Mouse (Mus musculus) brain, adult 10 weeks (tissue): ENCODE measurements around the gene Trim50. TPM values are rescaled to one million over a fixed set of nuclear protein-coding genes. Genes with fewer than 3 reads are reported as not detected.

Experiments used
- polyA plus RNA-seq: library from polyadenylated mRNA; stranded (reverse); fragments of 350-450 nt; fragmentation: Illumina TruSeq; extraction: RNeasy Lipid Tissue Mini Kit (QIAGEN cat#74804); gene quantifications from one replicate; pipeline ENCODE4 v1.2.3, GENCODE M21; 2015; ENCODE audit warnings: low read depth, low replicate concordance

Gene Trim50
- polyA plus RNA-seq = not detected

DNA sequence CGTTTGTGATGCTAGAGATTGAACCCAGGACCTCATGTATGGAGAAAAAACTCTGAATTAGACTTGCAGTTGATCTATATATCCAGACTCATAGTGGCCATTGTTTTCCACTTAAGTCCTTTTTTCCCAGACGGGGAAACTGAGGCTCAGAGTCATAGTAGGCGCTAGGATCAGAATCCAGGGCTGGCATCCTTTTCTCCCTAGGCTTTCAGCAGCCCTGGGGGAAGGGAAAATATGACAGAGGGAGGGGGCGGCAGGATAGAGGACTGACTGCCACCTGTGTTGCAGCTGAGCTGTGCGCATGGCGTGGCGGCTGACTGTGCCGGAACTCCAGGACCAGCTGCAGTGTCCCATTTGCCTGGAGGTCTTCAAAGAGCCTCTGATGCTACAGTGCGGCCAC, at the start of gene Trim50:
Gene Trim50 (plus strand): TSS at position 301 of the 400 bp plus-strand sequence.

DNA sequence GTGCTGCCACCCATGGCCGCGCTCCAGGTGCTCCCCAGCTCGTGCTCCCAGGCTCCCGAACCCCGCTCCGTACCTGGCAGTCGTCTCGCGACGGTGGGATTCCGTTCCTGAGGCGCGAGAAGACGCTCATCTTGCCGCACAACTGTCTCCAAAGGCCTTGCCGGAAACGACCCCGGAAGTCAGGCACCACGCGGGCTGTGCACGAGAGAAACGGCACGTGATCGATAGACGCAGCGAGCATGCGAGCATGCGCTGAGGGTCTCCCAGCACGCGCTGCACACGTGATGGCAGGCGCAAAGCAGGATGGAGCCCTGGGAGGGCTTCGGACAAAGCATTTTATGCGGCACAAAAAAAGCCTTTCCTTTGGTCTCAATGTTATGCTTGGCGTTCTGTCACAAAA, 3.2 kb upstream of the Trim50 start, which contains the start of gene Fkbp6:
Gene Fkbp6 (minus strand): TSS at position 183 of the 400 bp plus-strand sequence.

DNA sequence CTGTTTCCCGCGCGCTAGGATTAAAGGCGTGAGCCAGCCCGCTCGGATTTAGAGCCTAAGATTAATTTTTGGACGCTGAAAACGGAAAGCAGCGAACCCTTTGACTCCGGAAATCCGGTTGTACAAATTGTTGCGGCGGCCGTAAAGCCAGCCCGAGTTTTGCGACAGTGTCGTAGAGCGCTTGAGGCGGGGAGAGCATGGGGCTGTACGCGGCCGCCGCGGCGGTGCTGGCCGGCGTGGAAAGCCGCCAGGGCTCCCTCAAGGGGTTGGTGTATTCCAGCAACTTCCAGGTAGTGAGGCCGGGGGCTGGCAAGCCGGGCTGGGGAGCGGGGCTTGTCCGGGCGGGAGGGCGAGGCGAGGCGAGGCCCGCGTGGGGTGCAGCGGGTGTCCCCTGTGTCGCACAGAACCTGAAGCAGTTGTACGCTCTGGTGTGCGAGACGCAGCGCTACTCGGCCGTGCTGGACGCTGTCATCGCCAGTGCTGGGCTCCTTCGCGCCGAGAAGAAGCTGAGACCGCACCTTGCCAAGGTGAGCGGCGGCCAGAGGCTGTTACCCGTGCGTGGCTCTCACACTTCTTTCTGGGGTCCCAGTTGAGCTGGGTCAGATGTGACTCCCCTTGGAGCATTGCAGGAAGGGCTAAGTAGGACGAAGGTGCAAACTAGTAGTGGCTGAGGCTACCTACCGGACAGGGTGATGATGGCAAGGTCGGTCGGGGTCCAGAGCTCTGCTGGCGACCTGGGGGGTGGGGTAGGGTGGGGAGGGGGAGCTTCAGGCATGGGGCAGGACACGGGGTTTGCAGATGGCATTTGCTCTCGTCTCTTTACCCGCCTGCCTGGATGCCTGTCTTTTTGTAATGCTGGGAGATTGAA, 16.9 kb downstream of the Trim50 start, which contains the start of gene Nsun5:
Gene Nsun5 (plus strand): TSS at position 167 of the 868 bp plus-strand sequence.

DNA sequence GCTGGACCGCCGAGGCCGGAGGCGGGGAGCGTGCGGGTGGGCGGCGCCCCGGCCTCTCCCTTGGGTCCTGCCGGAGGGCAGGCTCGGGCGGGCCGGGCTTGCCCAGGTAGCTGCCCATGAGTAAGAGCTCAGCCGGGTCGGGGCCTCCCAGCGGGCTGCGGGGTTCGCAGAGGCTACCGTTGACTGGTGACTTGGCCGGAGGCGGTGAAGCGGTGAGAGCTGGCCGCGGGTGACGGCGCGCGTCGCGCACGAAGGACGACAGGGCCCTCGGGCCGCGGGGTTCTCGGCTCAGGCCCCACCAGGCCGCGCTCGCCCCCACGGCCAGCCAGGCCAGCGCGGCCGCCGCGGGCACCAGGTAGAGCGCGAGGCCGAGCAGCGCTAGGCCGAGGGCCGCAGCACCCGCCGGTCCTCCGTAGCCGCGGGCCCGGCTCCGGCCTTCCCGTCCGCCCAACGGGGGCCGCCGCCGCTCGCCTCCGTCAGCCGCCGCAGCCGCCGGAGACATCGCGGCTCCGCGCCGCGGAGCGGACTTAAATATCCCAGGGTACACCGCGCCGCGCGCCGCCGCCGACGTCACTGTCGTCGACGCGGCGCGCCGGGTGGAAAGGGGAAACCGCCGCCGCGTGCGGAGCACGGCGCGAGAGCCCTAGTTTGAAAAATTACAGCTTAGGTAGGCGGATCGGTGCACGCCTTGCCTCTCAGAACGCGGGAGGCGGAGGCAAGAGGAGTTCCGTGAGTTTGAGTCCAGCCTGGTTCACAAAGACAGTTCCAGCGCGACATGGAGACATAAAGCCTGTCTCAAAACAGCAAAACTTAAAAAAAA, 41.1 kb downstream of the Trim50 start, which contains the start of gene Pom121:
Gene Pom121 (minus strand): TSS at position 543 of the 820 bp plus-strand sequence.

Other genes starting within 250 kb of the Trim50 start
- 13.0 TPM for gene Tbl2, start 203.6 kb upstream of the Trim50 start, polyA plus RNA-seq
- 59.0 TPM for gene Bcl7b, start 185.0 kb upstream of the Trim50 start, polyA plus RNA-seq
- 47.8 TPM for gene Baz1b, start 166.0 kb upstream of the Trim50 start, polyA plus RNA-seq
- 4.9 TPM for gene Fzd9, start 102.1 kb upstream of the Trim50 start, polyA plus RNA-seq
- gene Fkbp6, start 3.3 kb upstream of the Trim50 start, polyA plus RNA-seq = not detected
- 15.1 TPM for gene Nsun5, start 16.7 kb downstream of the Trim50 start, polyA plus RNA-seq
- gene Pom121, start 41.3 kb downstream of the Trim50 start, polyA plus RNA-seq = 28.4 TPM
- 26.4 TPM for gene Hip1, start 191.8 kb downstream of the Trim50 start, polyA plus RNA-seq
- not detected for gene Ccl26, start 210.3 kb downstream of the Trim50 start, polyA plus RNA-seq
- gene Ccl24, start 219.8 kb downstream of the Trim50 start, polyA plus RNA-seq = 0.70 TPM